Mouse (Mus musculus): ENCODE measurements around the gene Nf1.

Gene Nf1

DNA sequence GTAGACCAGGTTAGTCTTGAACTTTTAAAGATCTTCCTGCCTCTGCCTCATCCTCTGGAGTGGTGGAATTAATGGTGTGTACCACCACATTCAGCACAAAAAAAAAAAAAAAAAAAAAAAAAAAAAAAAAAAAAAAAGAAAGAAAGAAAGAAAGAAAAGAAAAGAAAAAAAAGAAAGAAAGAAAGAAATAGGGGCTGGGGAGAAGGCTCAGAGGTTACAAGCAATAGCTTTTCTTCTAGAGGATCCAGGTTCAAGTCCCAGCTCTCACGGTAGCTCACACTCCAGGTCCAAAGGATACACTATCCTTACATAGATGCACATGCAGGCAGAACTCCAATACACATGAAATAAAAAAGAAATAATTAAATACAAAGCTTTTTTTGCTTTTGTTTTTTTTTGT is 9.9 kb upstream of the Nf1 start:
- DNase-seq = no peak

DNA sequence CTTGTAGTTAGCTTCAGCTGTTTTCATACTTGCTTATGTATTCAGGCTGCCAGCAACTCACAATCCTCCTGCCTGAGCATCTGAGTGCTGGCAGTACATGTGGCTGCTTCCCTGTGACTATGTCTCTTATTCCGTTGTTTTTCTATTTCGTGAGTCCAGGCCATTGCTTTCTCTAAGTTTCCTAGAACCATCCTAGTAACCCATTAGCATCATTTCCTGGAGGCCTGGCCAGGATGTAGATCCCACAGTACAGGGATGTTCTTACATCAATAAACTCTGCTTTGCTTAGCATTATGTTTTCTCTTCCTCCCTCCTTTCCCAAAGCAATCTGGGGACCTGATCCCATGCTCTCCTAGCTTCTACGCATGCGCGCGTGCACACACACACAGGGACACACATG is 4.4 kb upstream of the Nf1 start:
- no peak for DNase-seq

GRCm38 (mm10) chr11:79336722-79337267 is 2.7 kb upstream of the Nf1 start:
- peak in 1 of 2 experiments; percentile 27 for DNase-seq

GRCm38 (mm10) chr11:79338621-79339020 is 872 bp upstream of the Nf1 start:
- no peak for DNase-seq

DNA sequence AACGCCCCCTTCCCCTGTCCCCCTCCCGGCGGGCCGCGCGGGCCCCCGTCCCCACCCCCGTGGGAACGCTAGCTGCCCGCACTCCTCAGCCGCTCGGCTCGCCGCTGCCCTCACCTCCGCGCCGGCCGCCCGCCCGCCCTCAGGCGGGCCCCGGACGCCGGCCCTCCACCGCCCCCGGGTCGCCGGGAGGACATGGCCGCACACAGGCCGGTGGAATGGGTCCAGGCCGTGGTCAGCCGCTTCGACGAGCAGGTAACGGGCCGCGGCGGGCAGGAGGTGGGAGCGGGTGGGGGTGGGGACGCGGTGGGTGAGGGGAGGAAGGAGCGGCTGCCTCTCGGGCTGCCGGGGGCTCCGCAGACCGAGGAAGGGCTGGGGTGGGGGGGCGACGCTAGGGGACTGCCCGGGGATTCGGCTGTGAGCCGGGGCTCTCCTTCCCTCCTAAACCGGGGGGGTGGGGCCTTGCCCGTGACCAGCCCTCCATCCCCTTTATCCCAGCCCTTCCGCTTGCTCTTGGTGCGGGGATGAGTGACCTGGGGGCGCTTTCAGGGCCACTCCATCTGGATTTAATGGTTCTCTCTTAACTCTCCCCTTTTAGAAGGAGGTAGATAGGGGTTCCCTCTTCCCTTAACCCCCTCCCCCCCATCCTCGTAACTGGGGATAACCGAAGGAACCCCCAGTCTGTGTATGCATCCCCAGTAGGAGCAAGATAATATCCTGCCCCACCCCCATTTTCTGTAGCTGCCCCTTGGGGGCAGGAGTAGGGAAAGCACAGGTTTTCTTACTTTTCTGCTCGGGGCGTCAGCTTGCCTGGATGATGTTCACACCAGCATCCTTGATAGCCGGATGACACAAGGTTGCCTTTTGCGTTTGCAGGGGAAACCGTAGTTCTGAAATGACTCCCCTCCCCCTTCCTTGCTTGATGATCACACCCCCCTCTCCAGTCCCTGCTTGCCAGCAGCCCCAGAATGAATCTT is 602 bp downstream of the Nf1 start:
- DNase-seq = peak in 1 of 2 experiments; percentile 13

DNA sequence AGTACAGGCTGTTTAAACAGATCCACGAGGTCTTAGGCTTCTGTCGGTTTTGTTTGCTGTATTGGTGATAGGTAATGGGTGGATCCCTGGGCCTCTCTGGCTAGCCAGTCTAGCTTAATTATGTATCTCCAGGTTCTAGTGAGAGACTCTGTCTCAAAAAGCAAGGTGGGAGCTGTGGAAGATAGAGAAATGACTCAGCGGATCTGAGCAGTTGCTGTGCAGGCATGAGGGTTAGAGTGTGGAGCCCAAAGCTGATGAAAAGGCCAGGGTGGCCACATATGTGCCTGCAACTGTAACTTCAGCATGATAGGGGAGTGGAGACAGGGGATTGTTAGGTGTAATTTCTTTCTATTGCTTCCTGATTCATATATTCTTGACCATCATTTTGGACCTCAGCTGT is 17.5 kb downstream of the Nf1 start:
- DNase-seq = no peak

- no peak for DNase-seq
Measured at GRCm38 (mm10) chr11:79357397-79357796, 17.9 kb downstream of the Nf1 start.

GRCm38 (mm10) chr11:79364956-79365355 is 25.5 kb downstream of the Nf1 start:
- no peak for DNase-seq

DNA sequence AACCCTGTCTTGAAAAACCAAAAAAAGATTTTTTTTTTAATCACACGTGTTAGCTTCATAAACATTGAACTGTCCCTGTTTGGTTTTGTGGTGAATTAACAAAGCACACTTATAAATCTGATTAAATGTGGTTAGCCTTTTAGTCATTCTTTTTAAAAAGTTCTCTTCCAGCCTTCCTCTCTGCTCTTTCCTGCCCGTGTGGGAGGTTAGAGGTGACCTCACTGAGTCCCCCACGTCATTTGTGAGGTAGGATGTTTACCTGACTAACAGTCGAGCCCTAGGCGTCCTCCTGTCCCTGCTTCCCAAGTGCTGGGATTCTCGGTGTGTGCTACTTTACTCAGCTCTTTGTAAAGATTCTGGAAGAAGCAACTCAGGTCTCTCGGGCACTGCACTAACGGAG is 26.8 kb downstream of the Nf1 start:
- DNase-seq = no peak

- DNase-seq = no peak
Measured at GRCm38 (mm10) chr11:79373031-79373430, 33.5 kb downstream of the Nf1 start.

DNA sequence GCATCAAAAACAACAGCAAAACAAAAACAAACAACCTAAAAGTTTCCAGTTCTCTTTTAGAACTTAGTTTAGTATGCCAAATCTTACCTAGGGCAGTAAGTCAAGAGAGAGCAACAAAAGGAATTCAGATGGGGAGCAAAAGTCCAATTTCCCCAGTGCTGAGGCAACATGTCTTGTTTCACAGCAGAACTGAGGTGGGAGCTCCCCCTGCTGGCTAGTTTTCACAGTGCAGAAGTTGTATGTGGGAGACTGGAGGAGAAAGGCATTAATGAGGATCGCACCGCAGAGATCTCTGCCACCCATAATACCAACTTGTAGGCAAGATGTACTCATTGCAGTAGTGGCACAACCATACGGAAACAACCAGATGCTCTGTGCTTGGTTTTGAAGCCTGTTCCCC is 58.8 kb downstream of the Nf1 start:
- DNase-seq = peak; percentile 59 to 86

DNA sequence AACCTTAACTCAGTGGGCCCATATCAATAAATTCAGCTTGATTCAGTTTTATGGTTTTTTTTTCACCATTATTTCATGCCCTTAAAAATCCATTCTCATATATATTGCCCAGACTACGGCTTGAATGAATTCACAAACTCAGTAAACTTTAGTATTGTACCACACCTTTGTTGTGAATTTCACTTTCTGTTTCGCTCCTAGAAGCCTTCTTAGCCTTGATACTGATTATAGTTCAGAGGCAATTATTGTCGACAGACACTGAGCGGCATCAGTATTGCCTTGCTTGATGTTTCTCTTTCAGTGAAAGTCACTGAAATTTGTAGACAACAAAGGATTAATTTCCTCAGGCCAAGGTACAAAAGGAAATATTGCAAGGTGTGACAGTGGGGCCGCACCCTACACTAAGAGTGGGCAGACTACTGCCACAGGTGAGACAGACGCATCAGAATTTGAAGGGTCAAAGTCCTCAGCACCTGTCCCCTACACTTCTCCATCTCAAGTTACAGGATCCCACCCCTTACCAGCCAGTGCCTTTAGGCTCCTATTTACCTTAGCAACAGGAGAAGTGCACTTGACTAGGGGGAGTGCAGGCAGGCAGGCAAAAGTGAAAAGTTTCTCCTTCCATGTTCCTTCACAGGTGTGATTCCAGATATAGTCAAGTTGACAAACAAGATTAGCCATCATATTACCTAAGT is 64.3 kb downstream of the Nf1 start:
- no peak for DNase-seq

DNA sequence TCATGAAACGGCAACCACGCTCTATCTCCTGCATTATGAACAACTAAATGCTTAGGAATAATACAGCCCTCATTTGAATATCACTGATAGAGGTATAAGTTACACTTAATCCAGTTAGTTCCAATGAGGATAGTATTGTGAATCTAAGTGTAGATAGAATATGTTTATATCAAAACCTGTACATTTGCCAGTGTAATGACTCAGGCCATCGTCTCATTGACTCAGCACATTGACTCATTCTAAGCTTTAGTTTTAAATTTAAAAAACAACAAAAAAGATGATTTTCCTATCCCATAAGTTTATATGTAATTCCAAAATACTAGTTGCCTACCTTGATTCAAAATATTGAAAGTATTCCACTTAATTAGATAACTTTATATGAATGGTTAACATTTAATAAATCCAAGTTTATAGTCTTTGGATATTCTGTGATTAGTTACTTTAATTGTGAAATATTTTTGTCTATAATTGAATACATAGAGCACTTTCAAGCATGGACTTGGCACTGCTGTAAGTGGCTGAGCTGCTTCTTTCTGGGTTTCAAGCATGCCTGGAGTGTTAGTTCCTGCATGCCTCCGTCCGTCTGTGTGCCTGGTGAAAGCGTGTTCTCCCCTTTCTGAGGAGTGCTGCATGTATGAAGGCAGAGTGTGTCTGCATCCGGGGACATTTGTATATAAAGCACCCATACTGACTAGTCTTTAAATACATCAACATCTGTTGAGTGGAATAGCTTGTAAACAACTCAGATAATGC is 74.4 kb downstream of the Nf1 start:
- no peak for DNase-seq

DNA sequence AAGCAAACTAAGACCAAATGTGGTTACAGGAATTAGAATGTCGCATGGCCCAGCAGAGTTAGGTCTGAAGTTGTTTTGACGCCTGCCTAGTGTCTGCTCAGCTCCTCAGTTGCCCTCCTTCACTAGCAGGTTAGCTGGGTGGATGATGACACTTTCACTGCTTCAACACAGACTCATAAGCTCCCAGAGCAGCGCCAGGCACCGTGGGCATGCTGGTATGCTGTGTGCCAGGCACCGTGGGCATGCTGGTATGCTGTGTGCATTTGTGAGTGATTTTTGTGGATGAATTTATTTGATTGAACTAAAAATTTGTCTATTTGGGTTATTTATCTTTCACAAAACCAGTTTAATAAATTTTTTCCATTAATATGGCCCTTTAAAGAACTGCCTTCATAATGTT is 83.0 kb downstream of the Nf1 start:
- no peak for DNase-seq

GRCm38 (mm10) chr11:79426571-79426970 is 87.1 kb downstream of the Nf1 start:
- DNase-seq = no peak

DNA sequence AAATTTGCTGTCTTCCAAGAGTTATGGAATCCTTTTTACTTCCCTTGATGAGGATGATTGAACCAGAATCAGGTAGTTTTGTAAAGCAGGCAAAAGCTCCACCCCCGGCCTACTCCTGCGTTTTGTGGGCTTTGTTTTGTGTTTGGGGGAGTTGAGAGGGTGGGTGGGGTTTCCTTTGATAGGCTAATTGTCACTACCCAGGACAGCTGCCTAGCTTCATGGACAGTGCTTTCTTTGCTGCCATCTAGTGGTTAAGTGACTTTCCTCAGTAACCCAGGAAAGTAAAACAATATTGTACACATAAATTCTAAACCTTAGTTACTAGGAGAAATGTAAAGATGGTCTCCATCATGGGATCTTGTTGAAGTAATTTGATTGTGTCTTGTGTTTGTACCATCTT is 88.1 kb downstream of the Nf1 start:
- DNase-seq = no peak

GRCm38 (mm10) chr11:79435252-79435651 is 95.8 kb downstream of the Nf1 start:
- no peak for DNase-seq

DNA sequence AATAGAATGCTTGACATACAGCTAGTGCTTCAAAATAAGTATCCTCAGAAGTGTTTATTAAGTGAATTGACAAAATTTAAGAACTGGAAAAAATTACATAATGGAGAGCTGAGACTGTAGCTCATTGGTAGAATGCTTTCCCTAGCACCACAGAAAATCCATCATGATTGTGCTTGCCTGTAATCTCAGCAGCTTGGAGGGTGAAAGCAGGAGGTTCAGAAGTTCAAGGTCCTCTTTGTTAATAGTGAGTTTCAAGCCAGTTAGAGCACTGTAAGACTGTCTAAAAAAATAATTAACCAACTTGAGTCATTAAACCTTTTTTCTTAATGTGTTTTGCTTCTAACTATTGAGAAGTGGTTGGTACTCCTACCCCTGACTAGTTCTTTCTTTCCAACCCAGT is 108.9 kb downstream of the Nf1 start:
- DNase-seq = no peak

DNA sequence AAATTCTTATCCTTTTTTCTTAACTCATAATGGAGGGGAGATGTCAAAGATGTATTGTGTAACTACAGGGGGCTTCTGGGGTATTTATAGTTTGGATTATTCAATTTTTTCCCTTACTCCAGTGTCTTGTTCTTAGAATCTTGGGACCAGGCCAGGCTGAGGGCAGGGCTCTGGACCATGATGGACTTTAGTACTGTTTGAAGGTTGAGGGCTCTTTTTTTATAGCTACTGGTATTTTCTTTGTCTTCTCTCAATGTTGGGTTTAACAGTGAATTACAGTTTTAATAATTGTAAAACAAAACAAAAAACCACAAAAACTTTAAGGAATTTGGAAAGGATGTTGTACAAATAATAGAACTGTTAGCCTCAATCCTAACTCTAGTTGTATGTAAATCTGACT is 113.5 kb downstream of the Nf1 start:
- no peak for DNase-seq

DNA sequence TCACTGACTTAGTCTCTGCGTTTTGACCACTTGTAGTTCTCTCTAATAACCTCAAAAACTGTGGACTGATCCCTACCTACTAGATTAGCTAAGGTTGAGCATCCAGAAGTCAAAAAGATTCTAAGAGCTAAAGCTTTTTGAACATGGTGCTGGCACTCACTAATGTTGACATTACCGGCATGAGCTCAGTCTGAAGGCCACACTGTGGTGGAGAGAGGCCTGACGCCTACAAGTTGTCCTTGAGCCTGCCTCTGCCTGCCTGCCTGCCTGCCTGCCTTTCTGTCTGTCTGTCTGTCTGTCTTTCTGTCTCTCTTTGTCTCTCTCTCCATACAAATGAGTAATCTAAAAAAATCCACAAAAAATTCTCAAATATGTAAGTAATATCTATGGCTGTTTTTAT is 118.4 kb downstream of the Nf1 start:
- DNase-seq = no peak

GRCm38 (mm10) chr11:79459846-79460245 is 120.4 kb downstream of the Nf1 start:
- no peak for DNase-seq

GRCm38 (mm10) chr11:79460756-79461450 is 121.4 kb downstream of the Nf1 start:
- no peak for DNase-seq
